ENCODE assay signal across 9 mouse cellular contexts in the genomic region with DNA sequence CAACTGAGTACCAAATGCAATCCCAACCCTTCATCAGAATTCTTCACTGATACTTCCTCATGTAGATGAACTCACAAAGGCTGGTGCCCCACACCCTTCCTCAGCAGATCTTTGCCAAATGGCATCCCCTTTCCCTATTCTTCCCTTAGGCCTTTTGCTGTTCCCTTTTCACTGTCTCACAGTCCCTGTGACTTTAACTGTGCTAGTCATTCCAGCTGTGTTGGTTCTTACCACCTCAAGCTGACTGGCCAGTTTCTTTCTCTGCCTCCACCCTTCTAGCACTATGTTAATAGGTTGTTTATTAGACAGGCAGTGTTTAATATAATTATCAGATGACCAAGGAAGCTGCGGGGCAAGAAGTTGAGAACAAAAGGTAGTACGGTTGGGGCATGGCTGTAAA. TPM values are rescaled to one million over a fixed set of nuclear protein-coding genes. Genes with fewer than 3 reads are reported as not detected.
DNase-seq lines count a peak whose midpoint lies in the region; ATAC-seq and TF ChIP-seq lines count a peak whose summit lies in the region.
"Had no signal": no experiment of that assay in that cellular context is flagged by ENCODE, and none has a peak within 500 bp of the region (broad histone marks: within the 10 kb centered on the region; RNA-seq: fewer than 3 reads in every experiment).

No protein-coding gene starts in this region.

- 11% methylated on average over 2 of the region's 2 CpGs for WGBS in lung, embryonic 15.5 days
- 14% methylated on average over 2 of the region's 2 CpGs for WGBS in embryonic facial prominence, embryonic 15.5 days
- 8% methylated on average over 2 of the region's 2 CpGs for WGBS in kidney, postnatal 0 days
- 11% methylated on average over 2 of the region's 2 CpGs for WGBS in neural tube, embryonic 14.5 days

- peak overlapping the region; percentile 89 for H3K27ac ChIP-seq in lung, embryonic 15.5 days
- peak overlapping the region; percentile 88 for H3K27ac ChIP-seq in embryonic facial prominence, embryonic 15.5 days (replicated peaks)
- H3K27ac ChIP-seq in kidney, postnatal 0 days: peak overlapping the region; percentile 92
- peak overlapping the region; percentile 74; the same call in 1 of the 2 replicates for H3K27ac ChIP-seq in neural tube, embryonic 14.5 days (ENCODE audit: low read depth, low read length)

- no peak for ATAC-seq in lung, embryonic 15.5 days (ENCODE audit: borderline replicate concordance, extremely low read depth, low FRiP score, low TSS enrichment)
- ATAC-seq in embryonic facial prominence, embryonic 15.5 days (ENCODE audit: insufficient number of reproducible peaks, low FRiP score, low TSS enrichment, low read depth): no peak
- ATAC-seq in kidney, postnatal 0 days (replicated peaks; ENCODE audit: low FRiP score, low read depth): no peak
- no peak for ATAC-seq in neural tube, embryonic 14.5 days (ENCODE audit: low read depth)
- no peak for ATAC-seq in cerebellum, adult (ENCODE audit: insufficient number of reproducible peaks, low FRiP score, low TSS enrichment)

- H3K27me3 ChIP-seq in lung, embryonic 15.5 days: no peaks in the 10 kb centered on the region
- no peaks in the 10 kb centered on the region for H3K27me3 ChIP-seq in embryonic facial prominence, embryonic 15.5 days
- no peaks in the 10 kb centered on the region for H3K27me3 ChIP-seq in kidney, postnatal 0 days (ENCODE audit: insufficient read depth, low read length)
- H3K27me3 ChIP-seq in neural tube, embryonic 14.5 days (ENCODE audit: control insufficient read depth, insufficient read depth, low read length): no peaks in the 10 kb centered on the region

- H3K4me2 ChIP-seq in lung, embryonic 15.5 days: peak overlapping the region; percentile 77
- H3K4me2 ChIP-seq in embryonic facial prominence, embryonic 15.5 days (replicated peaks): peak overlapping the region; percentile 76
- peak overlapping the region; percentile 81 for H3K4me2 ChIP-seq in kidney, postnatal 0 days (ENCODE audit: low read length)
- peak overlapping the region; percentile 90 for H3K4me2 ChIP-seq in neural tube, embryonic 14.5 days (ENCODE audit: low read depth, low read length)

- no peak for DNase-seq in lung, postnatal 14 days
- DNase-seq in kidney, postnatal 0 days (ENCODE audit: low spot score): peak; percentile 53
- DNase-seq in thymus, adult 18-20 months: no peak
- no peak for DNase-seq in urinary bladder, adult 18-20 months (ENCODE audit: low spot score in 2 of 2)

- H3K4me3 ChIP-seq in lung, embryonic 15.5 days: peak overlapping the region; percentile 67
- H3K4me3 ChIP-seq in embryonic facial prominence, embryonic 15.5 days (replicated peaks): peak overlapping the region; percentile 73
- H3K4me3 ChIP-seq in kidney, postnatal 0 days (replicated peaks; ENCODE audit: low read depth, low read length): peak overlapping the region; percentile 66
- peak overlapping the region; percentile 80 for H3K4me3 ChIP-seq in neural tube, embryonic 14.5 days (ENCODE audit: low read depth, low read length)

- no peaks in the 10 kb centered on the region for H3K9me3 ChIP-seq in lung, embryonic 15.5 days
- H3K9me3 ChIP-seq in embryonic facial prominence, embryonic 15.5 days (replicated peaks): no peaks in the 10 kb centered on the region
- H3K9me3 ChIP-seq in kidney, postnatal 0 days (replicated peaks; ENCODE audit: low read length): no peaks in the 10 kb centered on the region
- H3K9me3 ChIP-seq in neural tube, embryonic 14.5 days (ENCODE audit: control insufficient read depth, low read length): no peaks in the 10 kb centered on the region

- H3K36me3 ChIP-seq in lung, embryonic 15.5 days: peaks cover 30% of the 10 kb centered on the region
- H3K36me3 ChIP-seq in embryonic facial prominence, embryonic 15.5 days: peaks cover 32% of the 10 kb centered on the region
- peaks cover 21% of the 10 kb centered on the region for H3K36me3 ChIP-seq in kidney, postnatal 0 days (ENCODE audit: insufficient read depth, low read length)
- H3K36me3 ChIP-seq in neural tube, embryonic 14.5 days (ENCODE audit: control insufficient read depth, insufficient read depth, low read length): peaks cover 24% of the 10 kb centered on the region

- H3K4me1 ChIP-seq in lung, embryonic 15.5 days: peaks cover 39% of the 10 kb centered on the region
- peaks cover 39% of the 10 kb centered on the region for H3K4me1 ChIP-seq in embryonic facial prominence, embryonic 15.5 days
- H3K4me1 ChIP-seq in kidney, postnatal 0 days (replicated peaks; ENCODE audit: insufficient read depth, low read length): peaks cover 32% of the 10 kb centered on the region
- peaks cover 21% of the 10 kb centered on the region for H3K4me1 ChIP-seq in neural tube, embryonic 14.5 days (ENCODE audit: control insufficient read depth, insufficient read depth, low read length)

- peak overlapping the region; percentile 83 for H3K9ac ChIP-seq in lung, embryonic 15.5 days
- peak overlapping the region; percentile 72 for H3K9ac ChIP-seq in embryonic facial prominence, embryonic 15.5 days
- H3K9ac ChIP-seq in kidney, postnatal 0 days (ENCODE audit: low read depth, low read length): peak overlapping the region; percentile 85
- peak overlapping the region; percentile 94 for H3K9ac ChIP-seq in neural tube, embryonic 14.5 days (replicated peaks; ENCODE audit: low read depth, low read length)

- TF ChIP-seq CTCF in kidney, postnatal 0 days (IDR thresholded peaks at IDR 0.05; ENCODE audit: low read depth): no peak

RNA-seq across cellular contexts. Expression of a gene that starts 0.6 kb away (rescaled TPM):
- polyA plus RNA-seq in lung, embryonic 15.5 days (2015; fragmentation: Nextera tagmentation; extraction: Ambion mirVana): not detected in 2 replicates
- polyA plus RNA-seq in embryonic facial prominence, embryonic 15.5 days (2015; fragmentation: Nextera tagmentation; extraction: Ambion mirVana): not detected in 2 replicates
- not detected in 2 replicates for polyA plus RNA-seq in kidney, postnatal 0 days (2015; fragmentation: Nextera tagmentation; extraction: Ambion mirVana)
- not detected in 2 replicates for polyA plus RNA-seq in neural tube, embryonic 14.5 days (2014; fragmentation: Nextera tagmentation; extraction: Ambion mirVana)
- polyA plus RNA-seq: brain, embryonic 14.5 days had no signal

RNA-seq across cellular contexts. Expression of a gene that starts 0.7 kb away (rescaled TPM):
- 727 and 733 TPM in 2 replicates for polyA plus RNA-seq in lung, embryonic 15.5 days (2015; fragmentation: Nextera tagmentation; extraction: Ambion mirVana)
- 705 and 717 TPM in 2 replicates for polyA plus RNA-seq in embryonic facial prominence, embryonic 15.5 days (2015; fragmentation: Nextera tagmentation; extraction: Ambion mirVana)
- 729 and 747 TPM in 2 replicates for polyA plus RNA-seq in kidney, postnatal 0 days (2015; fragmentation: Nextera tagmentation; extraction: Ambion mirVana)
- polyA plus RNA-seq in neural tube, embryonic 14.5 days (2014; fragmentation: Nextera tagmentation; extraction: Ambion mirVana): 1,214 and 1,252 TPM in 2 replicates

RNA-seq across cellular contexts. Expression of a gene that starts 0.9 kb away (rescaled TPM):
- polyA plus RNA-seq in lung, embryonic 15.5 days (2015; fragmentation: Nextera tagmentation; extraction: Ambion mirVana): 114 and 120 TPM in 2 replicates
- polyA plus RNA-seq in embryonic facial prominence, embryonic 15.5 days (2015; fragmentation: Nextera tagmentation; extraction: Ambion mirVana): 94.9 and 99.1 TPM in 2 replicates
- polyA plus RNA-seq in kidney, postnatal 0 days (2015; fragmentation: Nextera tagmentation; extraction: Ambion mirVana): 101 and 103 TPM in 2 replicates
- polyA plus RNA-seq in neural tube, embryonic 14.5 days (2014; fragmentation: Nextera tagmentation; extraction: Ambion mirVana): 45.7 and 48.0 TPM in 2 replicates

RNA-seq across cellular contexts. Expression of a gene that starts 9.9 kb away (rescaled TPM):
- polyA plus RNA-seq in lung, embryonic 15.5 days (2015; fragmentation: Nextera tagmentation; extraction: Ambion mirVana): 17.4 and 20.5 TPM in 2 replicates
- polyA plus RNA-seq in embryonic facial prominence, embryonic 15.5 days (2015; fragmentation: Nextera tagmentation; extraction: Ambion mirVana): 38.0 and 40.5 TPM in 2 replicates
- 22.7 and 27.7 TPM in 2 replicates for polyA plus RNA-seq in kidney, postnatal 0 days (2015; fragmentation: Nextera tagmentation; extraction: Ambion mirVana)
- polyA plus RNA-seq in neural tube, embryonic 14.5 days (2014; fragmentation: Nextera tagmentation; extraction: Ambion mirVana): 5.4 and 8.4 TPM in 2 replicates

RNA-seq across cellular contexts. Expression of a gene that starts 21.8 kb away (rescaled TPM):
- 23.2 and 23.9 TPM in 2 replicates for polyA plus RNA-seq in lung, embryonic 15.5 days (2015; fragmentation: Nextera tagmentation; extraction: Ambion mirVana)
- polyA plus RNA-seq in embryonic facial prominence, embryonic 15.5 days (2015; fragmentation: Nextera tagmentation; extraction: Ambion mirVana): 27.2 and 30.6 TPM in 2 replicates
- 30.2 and 32.0 TPM in 2 replicates for polyA plus RNA-seq in kidney, postnatal 0 days (2015; fragmentation: Nextera tagmentation; extraction: Ambion mirVana)
- 25.5 and 31.2 TPM in 2 replicates for polyA plus RNA-seq in neural tube, embryonic 14.5 days (2014; fragmentation: Nextera tagmentation; extraction: Ambion mirVana)
